Mouse (Mus musculus): ENCODE results near the gene Il1f9.
"Not testable (repeated sequence)": the region's sequence is repeated elsewhere in the genome, so short reads cannot be mapped to it uniquely, and the experiment has no call there.

The Il1f9 gene

DNA sequence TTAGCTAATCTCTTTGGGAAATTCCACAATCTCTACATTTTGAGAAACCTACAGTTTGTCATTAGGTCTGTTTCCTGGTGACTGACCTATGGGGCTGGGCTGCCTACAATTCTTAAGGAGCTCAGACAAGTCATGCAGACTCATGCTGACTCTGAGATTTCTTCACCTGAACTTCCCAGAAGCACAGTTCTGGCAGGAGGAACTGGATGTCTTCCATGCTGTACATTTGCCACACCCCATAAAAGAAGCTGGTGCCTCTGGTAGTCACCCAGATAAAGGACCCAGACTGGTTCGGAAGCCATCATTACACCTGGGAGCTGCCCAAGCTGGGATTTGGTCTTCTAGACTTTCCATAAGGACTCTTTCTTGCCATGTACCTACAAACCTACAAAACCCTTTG is at the start of gene Il1f9:
Il1f9 (plus strand) TSS at position 301 of the 400 bp plus-strand sequence.
- DNase-seq: no peak

DNA sequence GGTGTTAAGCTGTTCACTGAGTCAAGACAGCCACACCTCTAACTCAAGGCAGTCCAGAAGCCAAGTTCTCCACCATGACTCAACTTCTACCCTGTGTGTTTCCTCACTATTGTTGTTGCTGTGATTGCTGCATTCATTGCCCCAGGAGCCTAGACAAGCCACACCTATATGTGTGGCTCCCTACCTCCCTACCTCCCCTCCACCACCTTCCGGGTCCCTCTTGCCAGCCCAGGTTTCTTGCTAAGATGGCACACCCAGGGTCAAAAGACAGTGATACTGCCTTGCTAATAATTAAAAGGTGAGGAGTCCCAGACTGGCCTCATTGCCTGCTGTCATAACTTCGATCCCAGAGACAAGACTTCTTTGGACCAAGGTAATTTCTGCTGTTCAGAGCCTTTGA is 33.4 kb upstream of the Il1f9 start, which contains the start of gene Il1f8:
Il1f8 (plus strand) TSS at position 301 of the 400 bp plus-strand sequence.
- no peak for DNase-seq

GRCm38 (mm10) chr2:24181683-24182331 is 4.5 kb upstream of the Il1f9 start:
- peak; percentile 59 for DNase-seq

DNA sequence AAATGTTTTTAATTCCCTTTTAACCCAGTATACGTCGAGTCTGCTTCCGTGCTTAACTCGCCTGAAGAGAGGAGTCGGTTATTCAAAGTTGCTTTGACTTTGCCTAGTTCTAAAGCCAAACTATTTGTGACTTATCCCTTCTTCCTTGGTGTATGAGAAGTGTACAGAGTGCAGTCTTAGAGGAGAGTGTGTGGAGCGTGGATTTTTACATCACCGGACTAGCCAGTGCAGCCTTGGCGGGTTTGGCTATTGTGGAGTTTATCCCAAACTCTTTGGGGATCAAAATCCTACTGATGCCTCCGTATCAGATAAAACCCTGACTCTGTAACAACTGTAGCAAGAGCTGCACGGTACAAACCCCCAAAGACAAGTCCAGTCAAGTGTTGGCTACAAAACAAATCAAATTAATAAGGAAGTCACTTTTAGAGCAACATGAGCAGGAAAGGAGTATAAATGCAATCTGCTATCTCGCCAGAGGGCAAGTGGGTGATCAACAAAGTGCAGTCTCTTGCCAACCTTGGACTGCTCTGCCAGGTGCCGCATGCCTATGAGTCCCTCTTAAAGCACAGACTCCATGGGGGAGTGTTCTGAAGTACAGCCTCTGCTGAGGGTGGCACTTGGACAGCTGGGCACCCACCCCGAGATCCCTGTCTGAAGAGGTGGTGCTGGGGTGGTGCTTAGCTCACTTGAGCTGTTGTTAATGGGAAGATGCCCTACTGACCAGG is 3.7 kb upstream of the Il1f9 start:
- DNase-seq: not testable (repeated sequence)

- not testable (repeated sequence) for DNase-seq
Observed at GRCm38 (mm10) chr2:24184092-24184491, 2.2 kb upstream of the Il1f9 start.

DNA sequence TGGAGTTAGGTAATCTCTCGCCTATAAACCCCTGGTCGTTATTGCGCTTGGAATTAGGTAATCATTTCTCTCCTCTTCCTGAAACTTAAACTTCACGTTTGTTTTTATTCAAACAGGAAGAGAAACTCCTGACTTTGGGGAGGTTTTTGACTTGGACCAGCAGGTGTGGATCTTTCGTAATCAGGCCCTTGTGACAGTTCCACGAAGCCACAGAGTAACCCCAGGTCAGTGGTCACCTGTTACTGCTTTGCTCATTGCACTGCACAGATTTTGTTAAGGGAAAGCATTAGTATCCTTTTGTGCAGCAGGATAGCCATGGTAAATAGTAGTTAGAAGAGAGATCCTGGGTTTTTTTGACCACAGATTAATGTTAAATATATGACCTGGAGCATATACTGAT is 1.3 kb downstream of the Il1f9 start:
- DNase-seq: no peak

- no peak for DNase-seq
Observed at GRCm38 (mm10) chr2:24188189-24188588, 1.9 kb downstream of the Il1f9 start.

DNA sequence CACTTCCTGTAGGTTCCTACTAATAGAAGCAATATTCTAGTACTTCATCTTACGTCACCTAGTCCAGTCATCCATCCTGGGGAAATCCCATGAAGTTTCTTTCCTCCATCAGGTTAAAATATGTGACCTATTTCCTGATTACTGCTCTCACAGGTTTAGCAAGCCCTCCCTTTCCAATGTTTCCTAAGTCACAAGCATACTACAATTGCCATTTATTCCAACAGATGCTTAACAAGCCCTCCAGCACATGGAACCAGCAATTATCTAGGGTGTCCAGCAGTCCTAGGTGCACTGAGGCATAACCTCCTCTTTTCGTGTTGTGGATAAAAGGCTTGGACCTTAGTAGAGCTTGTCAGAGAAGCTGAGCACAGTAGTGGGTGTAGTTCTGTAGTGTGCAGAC is 28.8 kb downstream of the Il1f9 start, which contains the start of gene Il1f6:
Il1f6 (plus strand) TSS at position 301 of the 400 bp plus-strand sequence.
- DNase-seq: no peak

DNA sequence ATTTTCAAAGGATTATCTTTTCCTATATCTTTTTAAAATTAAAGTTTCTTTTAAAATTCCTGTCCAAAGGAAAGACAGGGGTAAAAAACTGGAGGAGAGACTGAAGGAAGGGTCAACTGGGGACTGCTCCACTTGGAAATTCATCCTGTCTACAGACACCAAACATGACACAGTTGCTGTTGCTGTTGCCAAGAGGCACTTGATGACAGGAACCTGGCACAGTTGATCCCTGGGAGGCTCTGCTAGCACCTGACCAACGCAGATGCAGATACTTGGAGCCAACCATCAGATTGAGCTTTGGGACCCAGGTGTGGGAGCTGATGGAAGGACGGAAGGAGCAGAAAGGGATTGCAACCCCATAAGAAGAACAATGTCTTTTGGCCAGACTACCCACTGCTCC is 40.9 kb downstream of the Il1f9 start:
- no peak for DNase-seq
